Mouse (Mus musculus): ENCODE data around the gene Snph.
A peak's percentile ranks its signal among the peaks of the same experiment; 100 is the strongest.

The Snph gene

DNA sequence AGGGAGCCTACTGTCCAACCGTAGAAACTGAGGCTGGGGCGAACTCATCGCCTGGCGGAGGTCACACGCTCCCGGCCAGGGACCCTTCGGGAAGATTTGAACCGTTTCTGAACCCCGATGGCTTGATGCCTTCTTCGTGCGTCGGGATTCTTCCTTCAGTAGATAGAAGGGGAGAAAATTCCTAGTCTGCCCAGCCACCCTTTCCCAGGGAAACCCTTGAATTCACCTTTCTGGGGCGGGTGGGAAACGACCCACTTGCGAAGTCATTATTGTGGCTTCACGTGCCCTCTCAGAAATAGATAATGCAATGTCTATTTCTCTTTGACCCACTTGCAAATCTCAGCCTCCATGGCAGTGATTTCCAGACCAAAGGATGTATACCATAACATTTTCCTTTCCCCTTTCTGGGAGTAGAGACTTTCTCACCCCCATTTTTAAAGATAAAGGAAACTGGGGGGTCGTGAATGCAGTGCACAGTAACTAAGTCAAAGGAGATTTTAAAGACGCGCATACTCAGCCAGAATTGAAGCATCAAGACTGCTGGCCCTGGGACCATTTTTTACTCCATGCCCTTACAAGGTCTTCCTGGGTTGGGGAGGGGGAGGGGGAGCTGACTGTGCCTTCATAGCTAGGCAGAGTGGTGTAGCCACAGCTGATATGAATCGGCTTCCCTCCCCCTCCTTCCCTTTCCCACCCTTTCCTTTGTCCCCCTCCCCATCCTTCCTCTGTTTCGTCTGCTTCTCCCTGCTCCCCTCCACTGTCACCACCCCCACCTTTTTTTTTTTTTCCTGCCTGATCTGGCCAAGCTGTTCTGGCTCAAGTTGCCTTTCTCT, 89.1 kb downstream of the Snph start:
- DNase-seq (ENCODE audit: low read depth), result no peak

DNA sequence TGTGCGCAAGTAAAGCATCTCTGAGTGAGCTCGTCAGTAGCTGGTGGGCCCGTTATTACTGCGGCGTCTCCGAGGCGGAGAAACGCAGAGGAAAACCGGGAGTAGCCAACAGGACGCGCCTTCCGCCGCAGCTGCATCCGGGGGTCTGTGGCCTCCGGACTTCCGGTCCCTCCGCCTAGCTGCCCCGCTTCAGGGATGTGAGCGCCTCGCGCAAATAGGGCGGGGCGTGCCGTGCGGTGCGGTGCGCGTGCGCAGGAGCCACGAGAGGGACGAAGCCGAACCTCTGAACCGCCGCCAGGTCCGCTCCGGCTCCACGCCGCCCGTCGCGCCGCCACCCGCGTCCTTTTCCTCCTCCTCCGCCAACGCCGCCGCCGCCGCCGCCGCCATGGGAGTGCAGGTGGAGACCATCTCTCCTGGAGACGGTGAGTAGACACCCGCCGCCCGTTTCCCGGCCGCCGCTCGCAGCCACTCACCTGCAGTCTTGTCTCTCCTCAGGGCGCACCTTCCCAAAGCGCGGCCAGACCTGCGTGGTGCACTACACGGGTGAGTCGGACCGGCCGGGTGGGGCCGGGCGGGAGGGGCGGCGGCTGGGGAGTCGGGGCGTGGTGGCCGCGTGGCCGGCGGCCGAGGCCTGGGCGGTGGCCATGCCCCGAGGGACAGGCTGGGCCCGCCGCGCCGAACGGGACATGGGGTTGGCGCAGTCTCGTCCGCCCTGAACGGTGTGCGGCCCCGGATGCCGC, 89.9 kb downstream of the Snph start, which contains the start of gene Fkbp1a:
Gene Fkbp1a, plus strand, starts transcription at position 161 of the 740 bp plus-strand sequence.
- peak; percentile 66 for DNase-seq (ENCODE audit: low read depth)
